In genomic region chr6:116267110-116267423, GRCm38 (mm10) we compare ENCODE assay signal across 10 mouse cellular contexts. TPM values are rescaled to one million over a fixed set of nuclear protein-coding genes. Genes with fewer than 3 reads are reported as not detected.
DNase-seq lines count a peak whose midpoint lies in the region; ATAC-seq and TF ChIP-seq lines count a peak whose summit lies in the region.
"Had no signal": no experiment of that assay in that cellular context is flagged by ENCODE, and none has a peak within 500 bp of the region (broad histone marks: within the 10 kb centered on the region; RNA-seq: fewer than 3 reads in every experiment).

No protein-coding gene starts in this region.

- DNase-seq in hindbrain, postnatal 0 days (ENCODE audit: low spot score) = no peak
- DNase-seq in CH12.LX (ENCODE audit: extremely low read depth) = no peak
- no peak for DNase-seq in heart, postnatal 10 days
- DNase-seq in urinary bladder, postnatal 25 days (ENCODE audit: low spot score) = no peak
- DNase-seq: adrenal gland, postnatal 10 days; kidney, adult 9 months had no signal

- H3K27ac ChIP-seq in hindbrain, postnatal 0 days = no peak overlapping the region
- no peak overlapping the region for H3K27ac ChIP-seq in hindbrain, embryonic 16.5 days (ENCODE audit: low read depth, low read length)
- peak overlapping the region; percentile 36; the same call in 1 of the 2 replicates for H3K27ac ChIP-seq in CH12.LX (ENCODE audit: insufficient read depth, low read depth)
- peak overlapping the region; percentile 36; the same call in 1 of the 2 replicates for H3K27ac ChIP-seq in bone marrow macrophage, adult 2 months (ENCODE audit: insufficient read depth, low read depth, low read length)
- H3K27ac ChIP-seq in midbrain, embryonic 13.5 days = peak overlapping the region; percentile 87

- in situ Hi-C loops in CH12.LX (cut with MboI; ENCODE audit: low pct_ligation_motif_present, low pct_unique_long_range_greater_than_20kb, low sequenced_read_pairs) = no loop called here

- WGBS in hindbrain, postnatal 0 days = 98% methylated on average over 1 of the region's 1 CpGs
- 97% methylated on average over 1 of the region's 1 CpGs for WGBS in hindbrain, embryonic 16.5 days
- WGBS in midbrain, embryonic 13.5 days = 95% methylated on average over 1 of the region's 1 CpGs

- no peak; the same call in 1 of the 2 replicates for TF ChIP-seq RAD21 in CH12.LX (IDR thresholded peaks at IDR 0.05; ENCODE audit: low read depth, low read length)

- intact Hi-C loops in heart, postnatal 10 days (cut with DNase I) = no loop called here

- TF ChIP-seq CTCF in hindbrain, postnatal 0 days (IDR thresholded peaks at IDR 0.05; ENCODE audit: low read depth) = peak; percentile 17; the same call in 1 of the 2 replicates
- TF ChIP-seq CTCF in CH12.LX (conservative IDR thresholded peaks at IDR 0.05 in 1 of 2, IDR thresholded peaks at IDR 0.05 in 1 of 2; ENCODE audit: low read depth in 2 of 2, low read length in 2 of 2) = peak in 1 of 2 experiments; percentile 65; a peak in 2 of 4 replicates
- no peak for TF ChIP-seq CTCF in bone marrow macrophage, adult 2 months (IDR thresholded peaks at IDR 0.05; ENCODE audit: low read depth, low read length)

- H3K27me3 ChIP-seq in hindbrain, postnatal 0 days (ENCODE audit: insufficient read depth, low read length) = no peaks in the 10 kb centered on the region
- no peaks in the 10 kb centered on the region for H3K27me3 ChIP-seq in hindbrain, embryonic 16.5 days (replicated peaks; ENCODE audit: control insufficient read depth, insufficient read depth, low read length)
- H3K27me3 ChIP-seq in CH12.LX (replicated peaks) = no peaks in the 10 kb centered on the region
- H3K27me3 ChIP-seq in midbrain, embryonic 13.5 days = no peaks in the 10 kb centered on the region

- dilution Hi-C loops in CH12.LX (cut with MboI; ENCODE audit: extremely low pct_ligation_motif_present, extremely low pct_unique_long_range_greater_than_20kb, low sequenced_read_pairs) = no loop called here

- no peak overlapping the region for H3K4me3 ChIP-seq in hindbrain, postnatal 0 days (ENCODE audit: low read length)
- H3K4me3 ChIP-seq in hindbrain, embryonic 16.5 days (ENCODE audit: low read length) = no peak overlapping the region
- H3K4me3 ChIP-seq in CH12.LX (replicated peaks in 1 of 3; ENCODE audit: low read depth in 2 of 3, low read length in 2 of 3, poor library complexity in 1 of 3) = no peak overlapping the region
- H3K4me3 ChIP-seq in bone marrow macrophage, adult 2 months (ENCODE audit: insufficient read depth, low read length) = no peak overlapping the region
- H3K4me3 ChIP-seq in midbrain, embryonic 13.5 days (replicated peaks) = no peak overlapping the region

- no peak for ATAC-seq in hindbrain, postnatal 0 days
- ATAC-seq in hindbrain, embryonic 16.5 days = no peak
- ATAC-seq in midbrain, embryonic 13.5 days = no peak

- TF ChIP-seq EP300 in CH12.LX (IDR thresholded peaks at IDR 0.05; ENCODE audit: low read length) = no peak

- H3K4me1 ChIP-seq in hindbrain, postnatal 0 days (ENCODE audit: insufficient read depth, low read length) = no peaks in the 10 kb centered on the region
- H3K4me1 ChIP-seq in hindbrain, embryonic 16.5 days (ENCODE audit: control insufficient read depth, insufficient read depth, low read depth, low read length) = peaks cover 4% of the 10 kb centered on the region; the same call in 1 of the 2 replicates
- peaks cover 2 to 20% of the 10 kb centered on the region in 2 experiments; a peak in 3 of 4 replicates for H3K4me1 ChIP-seq in CH12.LX (ENCODE audit: control insufficient read depth in 1 of 2, insufficient read depth in 2 of 2)
- H3K4me1 ChIP-seq in bone marrow macrophage, adult 2 months (ENCODE audit: control insufficient read depth, insufficient read depth, low read length) = peaks cover 11% of the 10 kb centered on the region
- H3K4me1 ChIP-seq in midbrain, embryonic 13.5 days (replicated peaks) = peaks cover 21% of the 10 kb centered on the region

- no peaks in the 10 kb centered on the region; the same call in 1 of the 2 replicates for H3K79me2 ChIP-seq in CH12.LX (replicated peaks; ENCODE audit: control insufficient read depth, extremely low read depth, insufficient read depth, poor library complexity, severe bottlenecking)

- no peaks in the 10 kb centered on the region for H3K9me3 ChIP-seq in hindbrain, postnatal 0 days (ENCODE audit: low read length)
- no peaks in the 10 kb centered on the region for H3K9me3 ChIP-seq in hindbrain, embryonic 16.5 days (ENCODE audit: control insufficient read depth, low read length)
- no peaks in the 10 kb centered on the region for H3K9me3 ChIP-seq in CH12.LX (replicated peaks; ENCODE audit: low read length)
- H3K9me3 ChIP-seq in midbrain, embryonic 13.5 days = no peaks in the 10 kb centered on the region
- H3K9me3 ChIP-seq: limb, embryonic 10.5 days had no signal

- TF ChIP-seq POLR2A in CH12.LX (IDR thresholded peaks at IDR 0.05; ENCODE audit: low read depth, low read length) = no peak
- TF ChIP-seq POLR2A in bone marrow macrophage, adult 2 months (IDR thresholded peaks at IDR 0.05; ENCODE audit: borderline replicate concordance, low read depth, low read length) = no peak

- no peak overlapping the region for H3K9ac ChIP-seq in hindbrain, postnatal 0 days (replicated peaks; ENCODE audit: low read length)
- no peak overlapping the region for H3K9ac ChIP-seq in hindbrain, embryonic 16.5 days (ENCODE audit: low read depth, low read length)
- no peak overlapping the region for H3K9ac ChIP-seq in CH12.LX (ENCODE audit: insufficient read depth, low read depth)
- H3K9ac ChIP-seq in midbrain, embryonic 13.5 days (replicated peaks) = no peak overlapping the region

- H3K4me2 ChIP-seq in hindbrain, postnatal 0 days (ENCODE audit: low read depth, low read length) = no peak overlapping the region
- H3K4me2 ChIP-seq in hindbrain, embryonic 16.5 days (ENCODE audit: low read length) = no peak overlapping the region
- no peak overlapping the region for H3K4me2 ChIP-seq in CH12.LX (ENCODE audit: insufficient read depth, low read depth, poor library complexity, severe bottlenecking)
- peak overlapping the region; percentile 72; the same call in 1 of the 2 replicates for H3K4me2 ChIP-seq in midbrain, embryonic 13.5 days (replicated peaks)

- 0 out of 2 replicates have a peak, but pooled peaks cover 3% of the 10 kb centered on the region for H3K36me3 ChIP-seq in hindbrain, postnatal 0 days (ENCODE audit: insufficient read depth, low read length)
- H3K36me3 ChIP-seq in hindbrain, embryonic 16.5 days (ENCODE audit: control insufficient read depth, insufficient read depth, low read length) = 0 out of 2 replicates have a peak, but pooled peaks cover 2% of the 10 kb centered on the region
- H3K36me3 ChIP-seq in CH12.LX (replicated peaks in 1 of 2; ENCODE audit: control insufficient read depth in 1 of 2, insufficient read depth in 1 of 2, low read length in 1 of 2) = peaks cover 0 to 11% of the 10 kb centered on the region in 2 experiments
- H3K36me3 ChIP-seq in midbrain, embryonic 13.5 days = peaks cover 8% of the 10 kb centered on the region

TF ChIP-seq in CH12.LX, 34 proteins besides CTCF, POLR2A, EP300 and RAD21:
- peak; percentile 37 for TF ChIP-seq SMC3 (IDR thresholded peaks at IDR 0.05; ENCODE audit: low read depth, low read length)
- no peak for TF ChIP-seq RCOR1 (conservative IDR thresholded peaks at IDR 0.05; ENCODE audit: low read depth, low read length)

RNA-seq across cellular contexts. Expression of gene Zfand4, which starts 3.0 kb away (rescaled TPM):
- total RNA-seq in hindbrain, postnatal 0 days (2014; rRNA removed) = 2.5 and 3.9 TPM in 2 replicates
- 6.3 and 7.0 TPM in 2 replicates for polyA plus RNA-seq in hindbrain, postnatal 0 days (2015; fragmentation: Nextera tagmentation; extraction: Ambion mirVana)
- polyA plus RNA-seq in hindbrain, embryonic 16.5 days (2015; fragmentation: Nextera tagmentation; extraction: Ambion mirVana) = 6.7 and 7.3 TPM in 2 replicates
- 3.0 and 3.1 TPM in 2 replicates for total RNA-seq in CH12.LX (2012; rRNA removed)
- 2.2 and 2.7 TPM in 2 replicates for total RNA-seq in CH12.LX (2014; rRNA removed)
- 3.8 and 4.4 TPM in 2 replicates for polyA plus RNA-seq in CH12.LX (2012; ENCODE audit: insufficient read length, low read depth)
- polyA plus RNA-seq in bone marrow macrophage, adult 2 months (2012; ENCODE audit: insufficient read depth, insufficient read length, missing spikeins) = 5.8 and 6.6 TPM in 2 replicates
- polyA plus RNA-seq in midbrain, embryonic 13.5 days (2015; fragmentation: Nextera tagmentation; extraction: Ambion mirVana) = 11.5 and 11.6 TPM in 2 replicates
- 1 to 10 TPM; 3.9 to 4.7 TPM for total RNA-seq in heart, postnatal 10 days (2021)

RNA-seq across cellular contexts. Expression of gene Washc2, which starts 59.2 kb away (rescaled TPM):
- total RNA-seq in hindbrain, postnatal 0 days (2014; rRNA removed) = 73.2 and 81.8 TPM in 2 replicates
- 61.5 and 62.1 TPM in 2 replicates for polyA plus RNA-seq in hindbrain, postnatal 0 days (2015; fragmentation: Nextera tagmentation; extraction: Ambion mirVana)
- 62.5 and 66.1 TPM in 2 replicates for polyA plus RNA-seq in hindbrain, embryonic 16.5 days (2015; fragmentation: Nextera tagmentation; extraction: Ambion mirVana)
- total RNA-seq in CH12.LX (2012; rRNA removed) (37.4 and 39.6 TPM in 2 replicates), CH12.LX (2014; rRNA removed) (37.3 and 42.6 TPM in 2 replicates)
- polyA plus RNA-seq in CH12.LX (2012; ENCODE audit: insufficient read length, low read depth) = 51.7 and 59.3 TPM in 2 replicates
- polyA plus RNA-seq in bone marrow macrophage, adult 2 months (2012; ENCODE audit: insufficient read depth, insufficient read length, missing spikeins) = 87.7 and 90.9 TPM in 2 replicates
- polyA plus RNA-seq in midbrain, embryonic 13.5 days (2015; fragmentation: Nextera tagmentation; extraction: Ambion mirVana) = 64.4 and 67.1 TPM in 2 replicates
- total RNA-seq in heart, postnatal 10 days (2021) = 10 to 100 TPM; 35.8 to 38.5 TPM

Comparison
In these comparisons a context has a peak if more than half of its experiments do, and no peak if none do; other contexts are left out.
1. H3K27ac ChIP-seq: peak in CH12.LX (single experiment), bone marrow macrophage, adult 2 months (single experiment) and midbrain, embryonic 13.5 days (single experiment); none in hindbrain, postnatal 0 days (single experiment) and hindbrain, embryonic 16.5 days (single experiment).